Mouse (Mus musculus): ENCODE measurements around the gene Cnnm3.

The Cnnm3 gene

GRCm38 (mm10) chr1:36572709-36573108 is 61.0 kb downstream of the Cnnm3 start:
- no peak for DNase-seq (ENCODE audit: extremely low read depth, insufficient read length, low spot score)

GRCm38 (mm10) chr1:36573524-36573923 is 61.9 kb downstream of the Cnnm3 start:
- DNase-seq (ENCODE audit: extremely low read depth, insufficient read length, low spot score): no peak

GRCm38 (mm10) chr1:36574196-36574955 is 62.7 kb downstream of the Cnnm3 start:
- no peak for DNase-seq (ENCODE audit: extremely low read depth, insufficient read length, low spot score)

GRCm38 (mm10) chr1:36575347-36575746 is 63.7 kb downstream of the Cnnm3 start:
- DNase-seq (ENCODE audit: extremely low read depth, insufficient read length, low spot score): no peak

- no peak for DNase-seq (ENCODE audit: extremely low read depth, insufficient read length, low spot score)
Measured at GRCm38 (mm10) chr1:36576991-36577675, 65.5 kb downstream of the Cnnm3 start.
